Mouse (Mus musculus) naive thymus-derived CD4-positive, alpha-beta T cell, adult 5 months (primary cell): ENCODE measurements around the gene Ndufb2. TPM values are rescaled to one million over a fixed set of nuclear protein-coding genes. Genes with fewer than 3 reads are reported as not detected.

ENCODE experiments used
- polyA plus RNA-seq: library from polyadenylated mRNA; unstranded; fragments of 100-300 nt; shearing (Covaris generic); gene quantifications from one replicate; pipeline ENCODE4 v1.2.1, GENCODE M21; 2017

The Ndufb2 gene
- 88.6 TPM for polyA plus RNA-seq

DNA sequence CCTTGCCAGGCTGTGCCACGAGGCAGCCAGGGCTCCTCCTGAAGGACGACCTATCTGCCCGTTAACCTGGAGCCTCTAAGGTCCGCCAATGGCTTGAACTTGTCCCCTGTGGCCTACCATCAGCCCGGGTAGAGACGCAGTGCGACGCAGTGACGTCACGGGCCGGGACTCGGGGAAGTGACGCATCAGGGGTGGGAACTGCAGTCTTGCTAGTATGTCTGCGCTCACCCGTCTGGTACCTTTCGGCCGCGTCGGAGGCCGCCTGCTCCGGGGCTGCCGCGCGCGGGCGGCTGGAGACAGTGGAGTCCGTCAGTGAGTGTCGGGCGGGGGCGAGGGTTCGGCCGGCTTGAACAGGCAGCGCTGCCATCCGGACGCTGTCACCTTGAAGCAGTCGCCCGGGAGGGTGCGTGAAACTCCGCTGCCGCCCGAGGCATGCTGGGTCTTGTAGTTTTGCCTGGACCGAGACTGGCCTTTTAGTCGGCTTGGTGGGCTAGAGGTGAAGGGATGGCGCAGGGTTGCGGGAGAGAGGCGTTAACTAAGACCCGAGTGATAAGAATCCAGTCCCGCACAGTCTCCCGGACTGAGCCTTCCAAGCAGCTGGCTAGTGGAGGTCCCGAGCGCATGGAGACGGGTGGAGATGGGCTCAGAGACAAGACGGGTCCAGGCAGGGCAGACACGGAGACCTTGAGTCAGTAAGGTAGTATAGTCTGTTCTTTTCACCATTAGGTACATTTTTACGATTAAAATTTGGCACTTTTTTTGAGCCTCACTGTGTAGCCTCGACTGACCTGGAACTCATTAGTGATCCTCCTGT is at the start of gene Ndufb2:
Gene Ndufb2, plus strand, starts transcription at position 174 of the 814 bp plus-strand sequence.

DNA sequence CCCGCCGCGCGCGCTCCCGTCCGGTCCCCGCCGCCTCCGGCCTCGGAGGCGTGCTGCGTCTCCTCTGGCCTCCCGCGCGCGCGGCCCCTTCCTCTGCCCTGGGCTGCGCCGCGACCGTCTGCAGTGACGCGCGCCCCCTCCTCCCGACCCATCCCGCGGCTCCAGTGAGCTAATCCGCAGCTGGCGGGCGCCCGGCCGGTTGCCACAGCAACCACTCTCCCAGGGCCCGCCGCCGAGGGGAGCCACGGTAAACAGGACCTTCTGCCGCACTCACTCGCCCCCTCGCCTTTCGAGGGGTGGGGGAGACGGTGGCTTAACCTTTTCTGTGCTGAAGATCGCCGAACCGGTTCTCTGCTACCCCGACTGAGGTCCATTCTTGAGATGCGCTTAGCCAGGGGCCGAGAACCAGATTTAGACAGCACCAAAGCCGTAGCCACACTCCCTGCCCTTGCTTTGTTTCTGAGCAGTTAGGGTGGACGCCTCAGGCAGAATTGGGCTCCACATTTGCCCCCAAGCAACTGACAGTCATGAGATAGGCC is 34.6 kb upstream of the Ndufb2 start, which contains the start of gene Dennd2a:
Gene Dennd2a, minus strand, starts transcription at position 145 of the 539 bp plus-strand sequence.

DNA sequence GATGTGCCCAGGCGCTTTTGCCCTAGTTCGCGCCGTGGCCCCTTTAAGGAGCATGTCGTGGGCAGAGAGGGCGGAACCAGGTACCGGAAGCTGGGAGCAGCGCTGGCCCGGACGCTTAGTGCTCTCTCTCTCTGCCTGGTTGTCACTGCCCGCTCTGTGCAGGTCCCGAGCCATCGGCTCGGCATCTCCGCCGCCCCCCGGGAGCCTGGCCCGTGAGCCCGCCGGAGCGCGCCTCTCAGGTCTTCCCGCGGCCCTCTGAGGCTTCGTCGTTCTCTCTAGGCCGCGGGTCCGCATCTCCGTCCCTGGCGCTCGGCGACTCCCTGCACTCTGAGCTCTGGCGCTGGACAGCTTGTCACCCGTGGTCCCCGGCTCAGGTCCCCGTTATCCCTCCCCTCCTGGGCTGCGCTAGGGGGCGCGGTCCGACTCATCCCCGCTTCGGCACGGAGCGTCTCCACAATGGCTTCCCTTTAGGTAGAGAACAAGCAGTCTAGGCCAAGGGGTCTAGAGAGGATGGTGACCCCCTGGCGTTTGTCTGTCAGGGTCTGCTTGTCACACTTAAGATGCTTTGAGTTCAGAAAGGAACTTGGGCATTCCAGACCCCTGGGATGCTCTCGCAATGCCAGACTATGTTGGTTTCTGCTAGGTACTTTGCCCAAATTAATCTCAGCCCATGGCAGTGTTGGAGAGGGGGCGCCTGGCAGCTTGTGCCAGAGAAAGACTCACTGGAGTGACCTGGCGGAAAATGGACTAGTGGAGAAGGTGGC is 18.4 kb upstream of the Ndufb2 start, which contains the start of gene Adck2:
Gene Adck2, plus strand, starts transcription at position 83 of the 764 bp plus-strand sequence.

DNA sequence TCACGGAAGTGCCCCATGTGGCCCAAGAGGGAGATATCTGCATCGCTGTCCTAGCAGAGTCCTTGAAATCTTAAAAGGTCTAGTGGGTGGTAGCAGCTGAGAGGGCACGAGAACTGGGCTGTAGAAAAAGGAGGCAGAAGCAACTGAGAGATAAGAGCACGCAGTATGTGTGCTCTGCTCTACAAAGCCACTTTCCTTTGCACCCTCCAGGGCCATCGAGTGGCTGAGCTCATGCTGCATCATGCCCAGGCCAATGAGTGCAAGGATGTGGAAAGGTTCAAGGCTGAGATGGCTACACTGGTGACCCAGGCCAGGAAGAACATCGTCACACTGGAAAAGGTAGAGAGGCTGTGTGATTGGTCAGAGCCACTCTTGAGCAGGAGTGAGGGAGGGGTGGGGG is 6.9 kb upstream of the Ndufb2 start, which contains the start of gene Gm42420:
Gene Gm42420, plus strand, starts transcription at position 237 of the 400 bp plus-strand sequence.

Other genes with a start within 250 kb of the Ndufb2 start
- 45.1 TPM for gene Slc37a3, start 214.9 kb upstream of the Ndufb2 start, polyA plus RNA-seq
- gene Rab19, start 211.4 kb upstream of the Ndufb2 start, polyA plus RNA-seq, result 12.1 TPM
- gene Mkrn1, start 172.1 kb upstream of the Ndufb2 start, polyA plus RNA-seq, result 231 TPM
- gene Dennd2a, start 34.7 kb upstream of the Ndufb2 start, polyA plus RNA-seq, result 0.25 TPM
- 45.2 TPM for gene Adck2, start 18.7 kb upstream of the Ndufb2 start, polyA plus RNA-seq
- 3.4 TPM for gene Gm42420, start 6.8 kb upstream of the Ndufb2 start, polyA plus RNA-seq
- 23.8 TPM for gene Braf, start 132.9 kb downstream of the Ndufb2 start, polyA plus RNA-seq
- 74.4 TPM for gene Mrps33, start 218.4 kb downstream of the Ndufb2 start, polyA plus RNA-seq